Mouse (Mus musculus): ENCODE measurements around the gene Ptpro.

DNA sequence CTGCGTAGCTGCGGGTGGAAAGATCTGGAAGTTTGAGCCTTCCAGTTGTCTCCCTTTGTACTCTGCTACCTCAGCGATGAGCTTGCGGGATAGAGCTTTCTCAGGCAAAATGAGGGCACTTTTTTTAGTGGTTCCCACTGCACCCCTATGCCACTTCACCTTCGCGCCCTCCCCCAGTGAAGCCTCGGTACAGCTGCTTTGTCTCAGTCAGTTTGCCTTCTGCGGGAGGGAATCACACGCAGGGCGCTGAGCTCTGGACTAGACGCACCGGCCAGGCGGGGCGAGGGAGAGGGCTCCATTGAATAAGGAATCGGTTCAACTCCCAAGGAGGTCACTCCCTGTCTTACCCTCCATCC lies 746 bp downstream of the Ptpro start:
- TF ChIP-seq CTCF (IDR thresholded peaks at IDR 0.05; ENCODE audit: borderline replicate concordance, control insufficient read depth, extremely low read depth, insufficient read depth, low read length, poor library complexity) (no peak), POLR2A (IDR thresholded peaks at IDR 0.05; ENCODE audit: control insufficient read depth, extremely low read depth, insufficient read depth, low read length, poor library complexity) (no peak)
